Mouse (Mus musculus) ES-E14 (cell line): ENCODE results near the gene Fabp3. TPM values are rescaled to one million over a fixed set of nuclear protein-coding genes. Genes with fewer than 3 reads are reported as not detected.
A peak's percentile ranks its signal among the peaks of the same experiment; 100 is the strongest.

Experiments used
- DNase-seq: peaks from one replicate; pipeline ENCODE4 v3.0.0-alpha.2; 2013; ENCODE audit warnings: low read depth, low spot score
- H3K27ac ChIP-seq: 2 replicates; pipeline ENCODE4 v1.5.1; 2012; ENCODE audit warnings: low read depth, mild to moderate bottlenecking, low read length, moderate library complexity, mixed read lengths; ENCODE audit not compliant: poor library complexity, insufficient read depth, severe bottlenecking
- H3K36me3 ChIP-seq: 2 replicates; pipeline ENCODE4 v1.6.1; 2012; ENCODE audit warnings: mild to moderate bottlenecking, low read length, moderate library complexity, mixed read lengths; ENCODE audit not compliant: control insufficient read depth, poor library complexity, insufficient read depth, severe bottlenecking
- H3K4me1 ChIP-seq, 2 experiments: fragments of 150-350 bp in 1 of 2; sonication (generic) in 1 of 2; 2 replicates each; pipeline ENCODE4 v1.6.1; 2012; ENCODE audit warnings: low read length in 2 of 2, mild to moderate bottlenecking in 1 of 2, mixed read lengths in 1 of 2; ENCODE audit not compliant: control insufficient read depth in 2 of 2, insufficient read depth in 2 of 2, poor library complexity in 1 of 2
- H3K4me3 ChIP-seq, 2 experiments: fragments of 150-350 bp in 1 of 2; sonication (generic) in 1 of 2; 2 replicates each; pipeline ENCODE4 v1.5.1; 2012; ENCODE audit warnings: low read length in 2 of 2, low read depth in 1 of 2, mild to moderate bottlenecking in 1 of 2, mixed read lengths in 1 of 2; ENCODE audit not compliant: insufficient read depth in 1 of 2, poor library complexity in 1 of 2, severe bottlenecking in 1 of 2
- H3K9ac ChIP-seq: 2 replicates; pipeline ENCODE4 v1.6.1; 2012; ENCODE audit warnings: low read depth, mild to moderate bottlenecking, low read length, mixed read lengths; ENCODE audit not compliant: poor library complexity, insufficient read depth, severe bottlenecking
- H3K9me3 ChIP-seq: fragments of 150-350 bp; sonication (generic); 2 replicates; pipeline ENCODE4 v1.6.1; 2012; ENCODE audit warnings: low read depth, mild to moderate bottlenecking, low read length; ENCODE audit not compliant: control insufficient read depth, insufficient read depth
- CHD2 ChIP-seq: IDR thresholded peaks from 2 replicates; pipeline ENCODE4 v1.6.1; 2014; ENCODE audit warnings: mild to moderate bottlenecking, low read depth, low read length, inconsistent platforms
- HCFC1 ChIP-seq: IDR thresholded peaks from 2 replicates; pipeline ENCODE4 v1.6.1; 2012; ENCODE audit warnings: low read length, inconsistent platforms, borderline replicate concordance; ENCODE audit not compliant: insufficient read depth
- MAFK ChIP-seq: IDR thresholded peaks from 2 replicates; pipeline ENCODE4 v1.6.1; 2014; ENCODE audit warnings: mild to moderate bottlenecking, low read depth, low read length, inconsistent platforms; ENCODE audit not compliant: insufficient read depth
- ZC3H11A ChIP-seq: IDR thresholded peaks from 2 replicates; pipeline ENCODE4 v1.6.1; 2012; ENCODE audit warnings: low read depth, mild to moderate bottlenecking, inconsistent platforms, low read length, borderline replicate concordance
- ZNF384 ChIP-seq: IDR thresholded peaks from 2 replicates; pipeline ENCODE4 v1.6.1; 2012; ENCODE audit warnings: low read depth, low read length, inconsistent platforms
- in situ Hi-C, 2 experiments: fragments of 600-800 bp; cut with MboI; formaldehyde crosslinking; loops; one replicate each; pipeline ENCODE4 v1.15.1; 2025; ENCODE audit warnings: low sequenced_read_pairs in 2 of 2, inconsistent platforms in 1 of 2; ENCODE audit not compliant: unreplicated experiment in 2 of 2
- total RNA-seq: library from RNA; depleted of rRNA; stranded (reverse); fragments of 300-350 nt; gene quantifications from 2 replicates; pipeline ENCODE4 v1.2.3, GENCODE M21; 2012

Fabp3 gene
- total RNA-seq, 1 experiment, result 145 TPM

DNA sequence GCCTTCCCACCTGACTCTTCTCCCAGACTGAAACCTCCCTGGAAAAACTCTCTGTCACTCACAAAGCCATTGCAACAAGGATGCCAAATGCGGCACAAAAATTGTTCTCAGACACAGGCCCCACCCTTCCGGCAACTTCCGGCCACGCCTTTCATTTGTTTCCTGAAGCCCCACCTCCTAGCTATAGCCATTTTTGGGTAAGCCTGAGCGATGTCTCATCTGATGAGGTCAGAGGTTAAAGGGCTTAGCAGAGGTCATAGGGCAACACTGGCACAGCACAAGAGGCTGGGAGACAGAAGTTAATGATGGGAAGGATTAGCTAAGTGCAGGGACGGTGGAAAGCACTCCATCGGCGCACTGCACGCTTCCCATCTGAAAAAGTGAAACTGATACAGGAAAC, 41.8 kb upstream of the Fabp3 start:
- no peaks in the 10 kb centered on the region for H3K9me3 ChIP-seq
- in situ Hi-C loops, result no loop called here
- peak overlapping the region; percentile 32 to 33 for H3K4me3 ChIP-seq
- DNase-seq, result no peak
- H3K27ac ChIP-seq, result no peak overlapping the region
- TF ChIP-seq ZNF384 (no peak), ZC3H11A (no peak), MAFK (no peak), HCFC1 (no peak), CHD2 (no peak)
- H3K9ac ChIP-seq, result peak overlapping the region; percentile 54; the same call in 1 of the 2 replicates
- H3K4me1 ChIP-seq, result peaks cover 3 to 26% of the 10 kb centered on the region in 2 experiments; a peak in 2 of 4 replicates
- no peaks in the 10 kb centered on the region for H3K36me3 ChIP-seq

DNA sequence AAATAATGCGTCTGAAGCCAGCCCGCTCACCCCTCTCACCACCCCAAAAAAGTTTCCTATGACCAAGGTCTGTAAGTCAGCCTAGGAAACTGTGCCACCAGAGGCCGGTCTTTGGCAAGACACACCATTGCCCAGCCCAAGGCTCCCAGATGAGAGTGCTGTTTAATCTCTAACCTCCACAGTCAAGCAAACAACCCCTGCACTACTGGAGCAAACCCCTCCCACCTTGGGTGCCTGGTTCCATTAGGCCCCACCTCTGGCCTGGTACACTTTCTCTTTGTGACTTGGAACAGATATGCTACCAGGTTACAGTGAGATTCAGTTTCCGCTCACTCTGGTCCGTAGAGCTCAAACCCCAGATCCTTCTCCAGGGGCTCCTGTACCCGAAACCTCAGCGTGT, 41.3 kb upstream of the Fabp3 start:
- DNase-seq, result no peak
- Histone ChIP-seq H3K36me3 (no peaks in the 10 kb centered on the region), H3K9ac (peak overlapping the region; percentile 21), H3K4me3 (peak overlapping the region; percentile 32 to 33; a peak in 1 of 4 replicates), H3K27ac (no peak overlapping the region), H3K9me3 (no peaks in the 10 kb centered on the region), H3K4me1 (peaks cover 3 to 26% of the 10 kb centered on the region in 2 experiments; a peak in 2 of 4 replicates)
- in situ Hi-C loops, result no loop called here
- no peak for TF ChIP-seq CHD2
- TF ChIP-seq ZNF384, result no peak
- TF ChIP-seq MAFK, result no peak
- no peak for TF ChIP-seq HCFC1
- no peak for TF ChIP-seq ZC3H11A

DNA sequence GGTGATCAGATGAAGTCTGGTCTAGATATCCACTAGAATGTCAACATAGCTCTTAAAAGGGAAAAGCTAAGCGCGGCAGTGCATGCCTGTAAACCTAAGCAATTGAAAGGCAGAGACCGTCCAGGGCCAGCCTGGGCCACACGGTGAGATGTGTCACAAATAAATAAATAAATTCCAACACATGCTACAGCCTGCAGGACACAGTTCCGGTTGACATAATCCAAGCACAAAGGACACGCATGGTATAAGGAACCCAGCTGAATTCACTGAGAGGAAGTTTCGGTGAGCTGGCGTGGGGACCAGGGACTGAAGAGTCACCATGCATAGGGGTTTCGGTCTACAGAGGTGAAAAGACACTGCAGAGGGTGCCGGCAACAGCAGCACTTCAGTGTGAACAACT, 39.7 kb upstream of the Fabp3 start:
- Histone ChIP-seq H3K9me3 (no peaks in the 10 kb centered on the region), H3K27ac (no peak overlapping the region), H3K36me3 (no peaks in the 10 kb centered on the region), H3K4me3 (no peak overlapping the region), H3K9ac (no peak overlapping the region), H3K4me1 (peaks cover 3 to 27% of the 10 kb centered on the region in 2 experiments; a peak in 2 of 4 replicates)
- no peak for TF ChIP-seq ZNF384
- no peak for TF ChIP-seq HCFC1
- no peak for TF ChIP-seq MAFK
- TF ChIP-seq ZC3H11A, result no peak
- TF ChIP-seq CHD2, result no peak
- in situ Hi-C loops, result no loop called here
- no peak for DNase-seq

DNA sequence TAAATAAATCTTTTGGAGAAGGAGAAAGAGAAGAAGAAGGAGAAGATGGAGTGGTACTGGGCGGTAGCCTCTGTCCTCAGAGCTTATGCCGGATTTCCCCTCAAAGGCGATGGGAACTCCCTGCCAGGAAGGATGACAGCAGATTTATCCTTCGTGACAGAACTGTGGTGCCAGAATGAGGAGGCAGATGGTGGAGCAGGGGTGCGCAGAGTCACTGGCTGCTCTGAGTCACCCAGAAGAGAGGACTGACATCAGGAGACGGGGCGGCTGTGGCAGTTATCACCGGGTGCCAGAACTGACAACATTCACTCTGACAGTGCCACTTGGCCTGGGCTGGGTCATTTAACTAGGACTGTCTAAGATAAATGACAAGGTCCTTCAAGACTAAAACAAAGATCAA, 38.3 kb upstream of the Fabp3 start:
- in situ Hi-C loops, result no loop called here
- no peak for TF ChIP-seq ZNF384
- TF ChIP-seq HCFC1, result no peak
- no peak for TF ChIP-seq MAFK
- TF ChIP-seq ZC3H11A, result no peak
- TF ChIP-seq CHD2, result no peak

GRCm38 (mm10) chr4:130270611-130271347, 37.6 kb upstream of the Fabp3 start:
- DNase-seq, result no peak
- H3K4me3 ChIP-seq, result no peak overlapping the region
- H3K9ac ChIP-seq, result no peak overlapping the region
- H3K4me1 ChIP-seq, result peaks cover 3 to 22% of the 10 kb centered on the region in 2 experiments; a peak in 3 of 4 replicates
- no peak for TF ChIP-seq CHD2
- TF ChIP-seq ZNF384, result no peak
- no peak for TF ChIP-seq ZC3H11A
- in situ Hi-C loops, result no loop called here
- no peaks in the 10 kb centered on the region for H3K36me3 ChIP-seq
- no peaks in the 10 kb centered on the region for H3K9me3 ChIP-seq
- no peak overlapping the region for H3K27ac ChIP-seq

More for the DNA sequence above, 38.3 kb upstream of the Fabp3 start:
- no peak overlapping the region for H3K9ac ChIP-seq
- no peak for DNase-seq
- no peak overlapping the region for H3K27ac ChIP-seq
- no peaks in the 10 kb centered on the region for H3K9me3 ChIP-seq
- no peaks in the 10 kb centered on the region for H3K36me3 ChIP-seq
- H3K4me1 ChIP-seq, result peaks cover 3 to 24% of the 10 kb centered on the region in 2 experiments; a peak in 2 of 4 replicates
- H3K4me3 ChIP-seq, result no peak overlapping the region
